Mouse (Mus musculus): Measurements from ENCODE around the gene Hapln2. TPM values are rescaled to one million over a fixed set of nuclear protein-coding genes. Genes with fewer than 3 reads are reported as not detected.

Gene Hapln2
- polyA plus RNA-seq, 1 experiment from 2014 or later, result not detected

- Histone ChIP-seq H3K79me2 (ENCODE audit: inconsistent target) (no peaks in the 10 kb centered on the region), H3K27ac (no peak overlapping the region), H3K36me3 (ENCODE audit: inconsistent target) (no peaks in the 10 kb centered on the region), H3K4me3 (ENCODE audit: inconsistent target) (no peak overlapping the region)
- 63% methylated on average over 7 of the region's 7 CpGs for WGBS (ENCODE audit: missing documents)
Measured at GRCm38 (mm10) chr3:88026823-88027222, 560 bp downstream of the Hapln2 start.

- Histone ChIP-seq H3K27ac (no peak overlapping the region), H3K79me2 (ENCODE audit: inconsistent target) (no peaks in the 10 kb centered on the region), H3K4me3 (ENCODE audit: inconsistent target) (no peak overlapping the region), H3K36me3 (ENCODE audit: inconsistent target) (no peaks in the 10 kb centered on the region)
- 3% methylated on average over 72 of the region's 81 CpGs for WGBS (ENCODE audit: missing documents)
Measured at GRCm38 (mm10) chr3:88023192-88024074, 4.0 kb downstream of the Hapln2 start.

- WGBS (ENCODE audit: missing documents), result 3% methylated on average over 54 of the region's 66 CpGs
- no peak overlapping the region for H3K27ac ChIP-seq
Measured at GRCm38 (mm10) chr3:88022322-88023191, 4.8 kb downstream of the Hapln2 start.

GRCm38 (mm10) chr3:88010634-88011265 is 16.6 kb downstream of the Hapln2 start:
- Histone ChIP-seq H3K79me2 (ENCODE audit: inconsistent target) (no peaks in the 10 kb centered on the region), H3K27ac (no peak overlapping the region), H3K4me3 (ENCODE audit: inconsistent target) (no peak overlapping the region), H3K36me3 (ENCODE audit: inconsistent target) (no peaks in the 10 kb centered on the region)
- WGBS (ENCODE audit: missing documents), result 6% methylated on average over 6 of the region's 6 CpGs

More at GRCm38 (mm10) chr3:88022322-88023191, 4.8 kb downstream of the Hapln2 start:
- Histone ChIP-seq H3K79me2 (ENCODE audit: inconsistent target) (no peaks in the 10 kb centered on the region), H3K4me3 (ENCODE audit: inconsistent target) (no peak overlapping the region), H3K36me3 (ENCODE audit: inconsistent target) (no peaks in the 10 kb centered on the region)

GRCm38 (mm10) chr3:88005822-88006786 is 21.3 kb downstream of the Hapln2 start:
- Histone ChIP-seq H3K4me3 (ENCODE audit: inconsistent target) (no peak overlapping the region), H3K79me2 (ENCODE audit: inconsistent target) (no peaks in the 10 kb centered on the region), H3K36me3 (ENCODE audit: inconsistent target) (no peaks in the 10 kb centered on the region), H3K27ac (no peak overlapping the region)
- 78% methylated on average over 18 of the region's 18 CpGs for WGBS (ENCODE audit: missing documents)

- H3K79me2 ChIP-seq (ENCODE audit: inconsistent target), result no peaks in the 10 kb centered on the region
- 11% methylated on average over 17 of the region's 17 CpGs for WGBS (ENCODE audit: missing documents)
- H3K27ac ChIP-seq, result no peak overlapping the region
- no peaks in the 10 kb centered on the region for H3K36me3 ChIP-seq (ENCODE audit: inconsistent target)
- H3K4me3 ChIP-seq (ENCODE audit: inconsistent target), result no peak overlapping the region
Measured at GRCm38 (mm10) chr3:88002291-88002976, 24.9 kb downstream of the Hapln2 start.

- H3K36me3 ChIP-seq (ENCODE audit: inconsistent target), result no peaks in the 10 kb centered on the region
- WGBS (ENCODE audit: missing documents), result 25% methylated on average over 11 of the region's 11 CpGs
- H3K27ac ChIP-seq, result no peak overlapping the region
Measured at GRCm38 (mm10) chr3:88000816-88001595, 26.4 kb downstream of the Hapln2 start.

GRCm38 (mm10) chr3:88000181-88000580 is 27.2 kb downstream of the Hapln2 start, which contains the start of gene Bcan:
Bcan (minus strand) TSS chr3:88000230.
- H3K36me3 ChIP-seq (ENCODE audit: inconsistent target), result no peaks in the 10 kb centered on the region
- no peak within 1 kb of the TSS for H3K27ac ChIP-seq
- 4% methylated on average over 37 of the region's 39 CpGs for WGBS (ENCODE audit: missing documents)
- no peaks in the 10 kb centered on the region for H3K79me2 ChIP-seq (ENCODE audit: inconsistent target)
- H3K4me3 ChIP-seq (ENCODE audit: inconsistent target), result no peak within 1 kb of the TSS

More at GRCm38 (mm10) chr3:88000816-88001595, 26.4 kb downstream of the Hapln2 start:
- H3K79me2 ChIP-seq (ENCODE audit: inconsistent target), result no peaks in the 10 kb centered on the region
- H3K4me3 ChIP-seq (ENCODE audit: inconsistent target), result no peak overlapping the region

- no peak overlapping the region for H3K4me3 ChIP-seq (ENCODE audit: inconsistent target)
- WGBS (ENCODE audit: missing documents), result 2% methylated on average over 37 of the region's 38 CpGs
- H3K79me2 ChIP-seq (ENCODE audit: inconsistent target), result no peaks in the 10 kb centered on the region
- H3K27ac ChIP-seq, result no peak overlapping the region
- no peaks in the 10 kb centered on the region for H3K36me3 ChIP-seq (ENCODE audit: inconsistent target)
Measured at GRCm38 (mm10) chr3:87999243-87999895, 28.0 kb downstream of the Hapln2 start.

GRCm38 (mm10) chr3:87998747-87999146 is 28.6 kb downstream of the Hapln2 start:
- H3K27ac ChIP-seq, result no peak overlapping the region
- no peaks in the 10 kb centered on the region for H3K36me3 ChIP-seq (ENCODE audit: inconsistent target)
- 2% methylated on average over 7 of the region's 7 CpGs for WGBS (ENCODE audit: missing documents)
- no peaks in the 10 kb centered on the region for H3K79me2 ChIP-seq (ENCODE audit: inconsistent target)
- H3K4me3 ChIP-seq (ENCODE audit: inconsistent target), result no peak overlapping the region

GRCm38 (mm10) chr3:87996971-87997614 is 30.3 kb downstream of the Hapln2 start:
- 3% methylated on average over 49 of the region's 49 CpGs for WGBS (ENCODE audit: missing documents)
- H3K36me3 ChIP-seq (ENCODE audit: inconsistent target), result no peaks in the 10 kb centered on the region
- H3K27ac ChIP-seq, result no peak overlapping the region
- no peak overlapping the region for H3K4me3 ChIP-seq (ENCODE audit: inconsistent target)
- no peaks in the 10 kb centered on the region for H3K79me2 ChIP-seq (ENCODE audit: inconsistent target)

- no peaks in the 10 kb centered on the region for H3K79me2 ChIP-seq (ENCODE audit: inconsistent target)
- H3K4me3 ChIP-seq (ENCODE audit: inconsistent target), result no peak overlapping the region
- H3K27ac ChIP-seq, result no peak overlapping the region
- H3K36me3 ChIP-seq (ENCODE audit: inconsistent target), result no peaks in the 10 kb centered on the region
- WGBS (ENCODE audit: missing documents), result 8% methylated on average over 15 of the region's 15 CpGs
Measured at GRCm38 (mm10) chr3:87996401-87996800, 31.0 kb downstream of the Hapln2 start.
